Mouse (Mus musculus) liver, adult (tissue): ENCODE measurements around the gene Misp.

Source experiments
- GATA4 ChIP-seq: IDR thresholded peaks from 2 replicates; pipeline ENCODE4 v1.6.1; 2014; ENCODE audit warnings: mild to moderate bottlenecking, low read length; ENCODE audit not compliant: insufficient replicate concordance

The Misp gene

GRCm38 (mm10) chr10:79864351-79865188, 43.8 kb downstream of the Misp start:
- TF ChIP-seq GATA4: no peak

- no peak for TF ChIP-seq GATA4
Measured at GRCm38 (mm10) chr10:79865189-79865601, 44.4 kb downstream of the Misp start.

- no peak for TF ChIP-seq GATA4
Measured at GRCm38 (mm10) chr10:79865801-79866295, 45.1 kb downstream of the Misp start.

GRCm38 (mm10) chr10:79866601-79867000, 45.8 kb downstream of the Misp start:
- no peak for TF ChIP-seq GATA4

- TF ChIP-seq GATA4: no peak
Measured at GRCm38 (mm10) chr10:79871845-79872244, 51.1 kb downstream of the Misp start.

GRCm38 (mm10) chr10:79872862-79873261, 52.1 kb downstream of the Misp start:
- TF ChIP-seq GATA4: no peak

- TF ChIP-seq GATA4: no peak
Measured at GRCm38 (mm10) chr10:79873313-79873712, 52.5 kb downstream of the Misp start.

- TF ChIP-seq GATA4: no peak
Measured at GRCm38 (mm10) chr10:79873715-79874289, 53.0 kb downstream of the Misp start.

GRCm38 (mm10) chr10:79874290-79874862, 53.6 kb downstream of the Misp start, which contains the start of the genes Prtn3 and Plppr3:
Prtn3 (plus strand) TSS chr10:79874476.
Plppr3 (minus strand) TSS chr10:79874634.
- no peak for TF ChIP-seq GATA4

- TF ChIP-seq GATA4: no peak
Measured at GRCm38 (mm10) chr10:79877174-79877573, 56.4 kb downstream of the Misp start.

- no peak for TF ChIP-seq GATA4
Measured at GRCm38 (mm10) chr10:79877757-79878156, 57.0 kb downstream of the Misp start.

- no peak for TF ChIP-seq GATA4
Measured at GRCm38 (mm10) chr10:79879527-79879926, 58.7 kb downstream of the Misp start.
